Mouse (Mus musculus) megakaryocyte, embryonic 14.5 days (primary cell): ENCODE results near the gene Yae1d1.

Source experiments
- FLI1 ChIP-seq: IDR thresholded peaks from 2 replicates; pipeline ENCODE4 v1.6.1; 2012; ENCODE audit warnings: low read length, inconsistent platforms, mixed read lengths
- GATA1 ChIP-seq: IDR thresholded peaks from 3 replicates; pipeline ENCODE4 v1.6.1; 2012; ENCODE audit warnings: mixed read lengths, low read length, inconsistent platforms, borderline replicate concordance

GRCm38 (mm10) chr13:17942338-17942737 is 50.8 kb downstream of the Yae1d1 start:
- TF ChIP-seq FLI1 = no peak
- TF ChIP-seq GATA1 = no peak
